Mouse (Mus musculus) limb, embryonic 15.5 days (tissue): Measurements from ENCODE around the gene Peak1. TPM values are rescaled to one million over a fixed set of nuclear protein-coding genes. Genes with fewer than 3 reads are reported as not detected.

Experiments used
- ATAC-seq: fragments of 200-750 bp; cut with Nextera tagmentation; 2 replicates; pipeline ENCODE4 v1.8.0; 2017; ENCODE audit warnings: low read depth, moderate TSS enrichment; ENCODE audit not compliant: insufficient number of reproducible peaks, low FRiP score, low TSS enrichment
- H3K27ac ChIP-seq: fragments of 300-500 bp; sonication (generic); 2 replicates; pipeline ENCODE4 v1.5.1; 2015; ENCODE audit warnings: moderate library complexity, mild to moderate bottlenecking, inconsistent platforms
- H3K27me3 ChIP-seq: fragments of 300-500 bp; sonication (generic); 2 replicates; pipeline ENCODE4 v1.6.1; 2015; ENCODE audit warnings: inconsistent platforms
- H3K36me3 ChIP-seq: fragments of 300-500 bp; sonication (generic); 2 replicates; pipeline ENCODE4 v1.6.1; 2015; ENCODE audit warnings: inconsistent platforms
- H3K4me1 ChIP-seq: fragments of 300-500 bp; sonication (generic); 2 replicates; pipeline ENCODE4 v1.6.1; 2015; ENCODE audit warnings: inconsistent platforms
- H3K4me2 ChIP-seq: fragments of 300-500 bp; sonication (generic); 2 replicates; pipeline ENCODE4 v1.6.1; 2015; ENCODE audit warnings: mild to moderate bottlenecking, inconsistent platforms
- H3K4me3 ChIP-seq: fragments of 300-500 bp; sonication (generic); 2 replicates; pipeline ENCODE4 v1.5.1; 2015; ENCODE audit warnings: mild to moderate bottlenecking, inconsistent platforms
- H3K9ac ChIP-seq: fragments of 300-500 bp; sonication (generic); 2 replicates; pipeline ENCODE4 v1.6.1; 2015; ENCODE audit warnings: inconsistent platforms
- H3K9me3 ChIP-seq: fragments of 300-500 bp; sonication (generic); 2 replicates; pipeline ENCODE4 v1.6.1; 2016; ENCODE audit warnings: inconsistent platforms
- WGBS: fragments of 180-500 bp; shearing (Covaris S2); methylation state at CpG from one replicate; pipeline ENCODE4 v1.1.7; 2015; 5-methylcytosine and 5-hydroxymethylcytosine counted together
- polyA plus RNA-seq: library from polyadenylated mRNA; unstranded; fragments of >200 nt; fragmentation: Nextera tagmentation; extraction: Ambion mirVana; gene quantifications from 2 replicates; pipeline ENCODE4 v1.2.1, GENCODE M21; 2015

Peak1 gene
- polyA plus RNA-seq, 1 experiment from 2014 or later, result 11.8 TPM

GRCm38 (mm10) chr9:56282481-56282880 lies 135.4 kb downstream of the Peak1 start:
- Histone ChIP-seq H3K27ac (no peak overlapping the region), H3K4me2 (no peak overlapping the region), H3K4me3 (no peak overlapping the region), H3K9ac (no peak overlapping the region), H3K9me3 (no peaks in the 10 kb centered on the region), H3K4me1 (0 out of 2 replicates have a peak, but pooled peaks cover 4% of the 10 kb centered on the region), H3K36me3 (no peaks in the 10 kb centered on the region), H3K27me3 (no peaks in the 10 kb centered on the region)
- ATAC-seq, result no peak
- 78% methylated on average over 5 of the region's 5 CpGs for WGBS

GRCm38 (mm10) chr9:56273576-56273975 lies 144.3 kb downstream of the Peak1 start:
- WGBS, result 81% methylated on average over 3 of the region's 3 CpGs
- H3K4me3 ChIP-seq, result no peak overlapping the region
- H3K27ac ChIP-seq, result no peak overlapping the region
- H3K27me3 ChIP-seq, result no peaks in the 10 kb centered on the region
- no peak overlapping the region for H3K4me2 ChIP-seq
- H3K36me3 ChIP-seq, result no peaks in the 10 kb centered on the region
- H3K4me1 ChIP-seq, result no peaks in the 10 kb centered on the region
- no peak for ATAC-seq
- no peaks in the 10 kb centered on the region for H3K9me3 ChIP-seq
- H3K9ac ChIP-seq, result no peak overlapping the region

GRCm38 (mm10) chr9:56272247-56272598 lies 145.6 kb downstream of the Peak1 start:
- H3K4me3 ChIP-seq, result no peak overlapping the region
- H3K27ac ChIP-seq, result no peak overlapping the region
- H3K4me2 ChIP-seq, result no peak overlapping the region
- no peak for ATAC-seq
- no peaks in the 10 kb centered on the region for H3K27me3 ChIP-seq
- no peaks in the 10 kb centered on the region for H3K4me1 ChIP-seq
- WGBS, result 89% methylated on average over 2 of the region's 2 CpGs
- no peak overlapping the region for H3K9ac ChIP-seq
- no peaks in the 10 kb centered on the region for H3K36me3 ChIP-seq
- H3K9me3 ChIP-seq, result no peaks in the 10 kb centered on the region

GRCm38 (mm10) chr9:56271326-56272246 lies 146.3 kb downstream of the Peak1 start:
- no peak for ATAC-seq
- Histone ChIP-seq H3K9ac (no peak overlapping the region), H3K27me3 (no peaks in the 10 kb centered on the region), H3K4me2 (no peak overlapping the region), H3K9me3 (no peaks in the 10 kb centered on the region), H3K36me3 (no peaks in the 10 kb centered on the region), H3K27ac (no peak overlapping the region), H3K4me1 (no peaks in the 10 kb centered on the region), H3K4me3 (no peak overlapping the region)
- WGBS, result 81% methylated on average over 21 of the region's 21 CpGs

DNA sequence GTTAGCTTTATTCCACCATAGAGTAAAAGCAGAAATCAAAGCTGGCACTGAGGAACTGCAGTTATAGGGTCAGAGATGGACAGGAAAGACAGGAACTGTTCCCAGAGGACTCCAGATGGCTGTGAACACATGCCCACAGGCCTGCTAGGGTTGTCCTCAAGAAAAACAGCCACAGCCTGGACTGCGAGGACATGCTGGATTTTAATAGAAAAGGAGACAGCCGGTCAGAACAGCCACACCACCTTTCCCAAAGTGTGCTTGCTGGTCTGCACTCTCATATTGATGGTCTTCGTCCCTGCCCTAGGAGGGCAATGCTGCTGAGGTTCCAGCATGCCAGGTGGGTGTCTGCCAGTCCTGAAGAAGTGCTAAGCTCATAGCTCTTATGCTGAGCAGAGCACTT lies 148.8 kb downstream of the Peak1 start:
- H3K27me3 ChIP-seq, result no peaks in the 10 kb centered on the region
- H3K9me3 ChIP-seq, result no peaks in the 10 kb centered on the region
- H3K27ac ChIP-seq, result no peak overlapping the region
- WGBS, result 71% methylated on average over 3 of the region's 3 CpGs
- no peak for ATAC-seq
- no peak overlapping the region for H3K4me3 ChIP-seq
- no peak overlapping the region for H3K9ac ChIP-seq
- H3K4me2 ChIP-seq, result no peak overlapping the region
- no peaks in the 10 kb centered on the region for H3K4me1 ChIP-seq
- H3K36me3 ChIP-seq, result no peaks in the 10 kb centered on the region

GRCm38 (mm10) chr9:56266200-56266815 lies 151.6 kb downstream of the Peak1 start:
- 71% methylated on average over 7 of the region's 7 CpGs for WGBS
- H3K36me3 ChIP-seq, result no peaks in the 10 kb centered on the region

GRCm38 (mm10) chr9:56265460-56266199 lies 152.2 kb downstream of the Peak1 start:
- H3K4me1 ChIP-seq, result no peaks in the 10 kb centered on the region
- H3K27ac ChIP-seq, result no peak overlapping the region
- ATAC-seq, result no peak
- 75% methylated on average over 5 of the region's 5 CpGs for WGBS
- H3K27me3 ChIP-seq, result no peaks in the 10 kb centered on the region
- H3K9me3 ChIP-seq, result peaks cover under 1% of the 10 kb centered on the region; the same call in 1 of the 2 replicates
- no peak overlapping the region for H3K9ac ChIP-seq
- H3K4me2 ChIP-seq, result no peak overlapping the region
- H3K4me3 ChIP-seq, result no peak overlapping the region
- no peaks in the 10 kb centered on the region for H3K36me3 ChIP-seq

More at GRCm38 (mm10) chr9:56266200-56266815, 151.6 kb downstream of the Peak1 start:
- H3K4me2 ChIP-seq, result no peak overlapping the region
- no peaks in the 10 kb centered on the region for H3K4me1 ChIP-seq
- H3K4me3 ChIP-seq, result no peak overlapping the region
- no peaks in the 10 kb centered on the region for H3K27me3 ChIP-seq
- no peaks in the 10 kb centered on the region for H3K9me3 ChIP-seq
- ATAC-seq, result no peak
- no peak overlapping the region for H3K27ac ChIP-seq
- no peak overlapping the region for H3K9ac ChIP-seq

DNA sequence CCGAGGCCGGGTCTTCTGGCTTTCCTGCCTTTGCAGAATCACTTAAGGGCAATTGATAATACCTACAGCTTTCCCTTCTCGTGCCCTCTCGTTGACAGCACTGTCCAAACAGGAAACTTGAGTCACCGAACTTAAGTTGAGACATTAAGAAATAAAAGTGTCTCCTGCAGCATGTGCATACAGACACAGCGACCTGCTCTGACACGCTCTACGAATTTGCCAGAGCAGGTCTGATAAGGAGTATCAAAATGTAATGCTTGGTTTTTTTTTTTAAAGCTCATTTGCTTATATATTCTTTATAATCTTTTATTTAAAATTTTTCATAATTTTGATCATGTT lies 152.9 kb downstream of the Peak1 start:
- H3K4me2 ChIP-seq, result no peak overlapping the region
- H3K4me1 ChIP-seq, result no peaks in the 10 kb centered on the region
- peaks cover 6% of the 10 kb centered on the region for H3K9me3 ChIP-seq
- no peak overlapping the region for H3K4me3 ChIP-seq
- no peaks in the 10 kb centered on the region for H3K36me3 ChIP-seq
- WGBS, result 36% methylated on average over 8 of the region's 8 CpGs
- no peaks in the 10 kb centered on the region for H3K27me3 ChIP-seq
- H3K9ac ChIP-seq, result no peak overlapping the region
- no peak overlapping the region for H3K27ac ChIP-seq
- ATAC-seq, result no peak

DNA sequence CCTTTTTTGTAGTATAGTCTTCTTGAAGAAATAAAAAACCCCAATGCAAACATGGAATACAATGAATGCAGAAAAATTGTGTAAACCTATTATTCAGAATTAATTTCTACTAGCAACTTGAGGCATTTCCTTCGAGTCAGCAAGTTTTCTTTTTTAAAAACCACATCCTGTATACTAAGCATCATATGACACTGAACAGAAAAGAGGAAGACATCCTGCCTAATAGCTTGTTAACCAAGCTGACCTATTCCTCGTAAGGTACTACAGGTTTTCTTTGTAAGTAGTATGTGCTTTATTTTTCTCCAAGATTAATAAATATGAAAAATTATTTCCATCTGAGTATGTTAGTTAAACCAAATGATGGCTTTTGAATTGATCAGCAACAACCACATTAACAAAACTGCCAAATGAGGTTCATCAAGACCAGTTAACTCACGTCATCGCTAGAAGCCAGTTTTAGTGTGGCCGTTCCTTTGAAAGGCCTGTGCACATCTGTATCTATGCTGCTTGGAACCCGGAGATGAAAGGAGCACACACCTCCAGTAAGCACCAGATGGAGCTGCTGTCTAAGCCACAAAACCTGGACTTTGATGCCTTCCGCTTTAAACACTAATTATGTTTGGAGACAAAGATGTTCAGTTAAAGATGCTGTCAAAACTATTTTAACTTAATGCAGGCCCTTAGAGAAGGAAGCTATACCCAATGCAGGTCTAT lies 153.4 kb downstream of the Peak1 start:
- H3K4me1 ChIP-seq, result no peaks in the 10 kb centered on the region
- no peak overlapping the region for H3K4me2 ChIP-seq
- 0 out of 2 replicates have a peak, but pooled peaks cover 3% of the 10 kb centered on the region for H3K36me3 ChIP-seq
- no peak overlapping the region for H3K27ac ChIP-seq
- H3K9ac ChIP-seq, result no peak overlapping the region
- H3K9me3 ChIP-seq, result peaks cover 6% of the 10 kb centered on the region
- ATAC-seq, result no peak
- H3K27me3 ChIP-seq, result no peaks in the 10 kb centered on the region
- 35% methylated on average over 7 of the region's 7 CpGs for WGBS
- no peak overlapping the region for H3K4me3 ChIP-seq

DNA sequence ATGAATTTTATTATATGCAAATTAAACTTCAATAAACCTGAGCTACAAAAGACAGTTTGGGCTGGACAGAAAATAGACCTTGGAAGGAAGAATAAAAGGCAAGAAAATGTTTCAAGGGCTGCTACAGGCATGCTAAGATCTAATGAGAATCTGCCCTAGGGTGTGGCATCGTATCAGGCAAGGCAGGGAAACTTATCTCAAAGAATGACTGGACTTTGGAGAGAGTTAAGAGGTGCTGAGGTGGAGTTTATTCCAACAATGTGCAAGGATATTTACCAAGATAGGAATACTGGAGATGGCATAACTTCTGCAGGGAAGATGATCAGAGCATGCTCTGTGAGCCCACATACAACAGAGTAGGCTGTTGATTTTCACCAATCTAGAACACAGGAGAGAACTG lies 154.8 kb downstream of the Peak1 start:
- Histone ChIP-seq H3K27me3 (no peaks in the 10 kb centered on the region), H3K4me1 (no peaks in the 10 kb centered on the region), H3K9ac (no peak overlapping the region), H3K27ac (no peak overlapping the region), H3K9me3 (peaks cover 6% of the 10 kb centered on the region), H3K4me3 (no peak overlapping the region), H3K36me3 (peaks cover 11% of the 10 kb centered on the region; the same call in 1 of the 2 replicates), H3K4me2 (no peak overlapping the region)
- ATAC-seq, result no peak
- 78% methylated on average over 1 of the region's 1 CpGs for WGBS

DNA sequence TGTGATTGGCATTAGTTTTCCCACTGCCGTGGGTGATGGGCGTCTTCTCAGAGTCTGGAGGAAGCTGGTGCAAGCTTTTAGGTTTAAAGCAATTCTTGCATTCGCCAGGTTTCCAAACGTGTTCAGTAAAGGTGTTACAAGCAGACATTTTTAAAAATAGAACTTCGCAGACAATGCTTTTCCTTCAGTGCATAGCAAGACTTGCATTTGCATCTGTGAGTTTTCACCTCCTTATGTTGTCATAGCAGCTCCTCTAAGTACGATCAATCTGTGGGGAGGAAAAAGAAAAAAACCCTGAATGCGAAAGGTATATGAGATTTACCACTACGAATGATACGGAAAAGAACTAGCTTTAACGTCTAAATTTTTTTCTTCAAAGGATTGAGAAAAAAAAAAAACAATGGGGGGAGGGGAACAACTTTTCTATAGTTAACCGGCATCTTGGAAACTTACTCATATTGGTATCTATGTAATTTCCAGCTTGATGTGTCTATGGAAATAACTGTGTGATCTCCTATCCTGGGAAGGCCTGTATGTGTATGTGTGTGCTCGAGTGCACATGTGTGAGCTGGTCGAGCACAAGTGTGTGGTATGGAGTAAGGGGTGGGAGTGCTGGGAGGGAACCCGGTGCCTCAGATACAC lies 157.3 kb downstream of the Peak1 start:
- WGBS, result 85% methylated on average over 14 of the region's 14 CpGs
- Histone ChIP-seq H3K4me1 (no peaks in the 10 kb centered on the region), H3K4me3 (no peak overlapping the region), H3K27me3 (no peaks in the 10 kb centered on the region), H3K9me3 (peaks cover 6% of the 10 kb centered on the region), H3K36me3 (peaks cover 11% of the 10 kb centered on the region; the same call in 1 of the 2 replicates), H3K9ac (no peak overlapping the region), H3K4me2 (no peak overlapping the region), H3K27ac (no peak overlapping the region)
- ATAC-seq, result no peak
